Mouse (Mus musculus): ENCODE results near the gene Dnttip2.

DNA sequence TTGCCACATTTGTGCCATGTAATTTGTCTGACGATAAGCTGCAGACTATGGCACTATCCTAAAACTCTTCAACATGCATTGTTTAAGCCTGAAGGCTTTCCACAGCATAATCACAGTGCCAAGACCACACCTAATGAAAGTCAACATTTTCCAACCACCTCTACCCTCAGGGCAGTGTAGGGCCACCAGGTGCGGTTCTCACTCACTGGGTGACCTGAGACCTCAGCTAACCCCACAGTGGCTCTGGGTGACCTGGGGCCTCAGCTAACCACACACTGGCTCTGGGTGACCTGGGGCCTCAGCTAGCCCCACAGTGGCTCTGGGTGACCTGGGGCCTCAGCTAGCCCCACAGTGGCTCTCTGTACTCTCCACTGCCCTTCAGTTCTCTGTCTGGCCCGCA lies 50.3 kb downstream of the Dnttip2 start:
- TF ChIP-seq CTCF (IDR thresholded peaks at IDR 0.05; ENCODE audit: insufficient read depth, low read depth, low read length) (no peak), POLR2A (IDR thresholded peaks at IDR 0.05; ENCODE audit: insufficient read depth, low read depth, low read length) (no peak)
